In genomic region chr2:128208541-128208940, GRCm38 (mm10) we compare ENCODE assay signal across 19 mouse cellular contexts.
DNase-seq lines count a peak whose midpoint lies in the region; ATAC-seq and TF ChIP-seq lines count a peak whose summit lies in the region.
"Had no signal": no experiment of that assay in that cellular context is flagged by ENCODE, and none has a peak within 500 bp of the region (broad histone marks: within the 10 kb centered on the region; RNA-seq: fewer than 3 reads in every experiment).

No protein-coding gene starts in this region.

- no peak for TF ChIP-seq CTCF in Patski (IDR thresholded peaks at IDR 0.05)

- H3K27ac ChIP-seq in kidney, embryonic 16.5 days (ENCODE audit: low read length) = no peak overlapping the region
- H3K27ac ChIP-seq in forebrain, embryonic 14.5 days (ENCODE audit: low read depth, low read length) = no peak overlapping the region
- H3K27ac ChIP-seq: hindbrain, embryonic 12.5 days; intestine, embryonic 15.5 days; limb, embryonic 13.5 days; liver, embryonic 14.5 days; stomach, embryonic 15.5 days had no signal

- no peaks in the 10 kb centered on the region for H3K27me3 ChIP-seq in kidney, embryonic 16.5 days (ENCODE audit: insufficient read depth, low read length)
- H3K27me3 ChIP-seq in Patski = no peaks in the 10 kb centered on the region
- no peaks in the 10 kb centered on the region for H3K27me3 ChIP-seq in forebrain, embryonic 14.5 days (replicated peaks; ENCODE audit: control insufficient read depth, insufficient read depth, low read length)
- H3K27me3 ChIP-seq: intestine, embryonic 15.5 days; limb, embryonic 13.5 days; stomach, embryonic 15.5 days had no signal

- in situ Hi-C loops in Patski (cut with MboI; ENCODE audit: low pct_unique_long_range_greater_than_20kb) = loop anchor here (5.0 to 25.0 kb wide), 3 partner anchors 76 to 321 kb away; no protein-coding TSS in a partner anchor

- peak; percentile 66 for DNase-seq in kidney, adult 18-20 months
- peak; percentile 93 for DNase-seq in Patski (ENCODE audit: low read depth, low spot score)
- peak; percentile 4 for DNase-seq in cerebellum, adult 8-10 months
- peak; percentile 14 for DNase-seq in kidney, postnatal 10 days
- DNase-seq in spleen, postnatal 4 days (ENCODE audit: low spot score in 2 of 2) = no peak
- DNase-seq in forebrain, embryonic 14.5 days (ENCODE audit: low spot score) = no peak
- DNase-seq in heart, adult 11 months = no peak
- DNase-seq: B cell, adult 2 months; layer of hippocampus, adult 9-11 months; midbrain, embryonic 14.5 days; right cerebral cortex, adult 18-20 months; thymus, adult 2 months had no signal

- no peak overlapping the region for H3K4me3 ChIP-seq in kidney, embryonic 16.5 days (ENCODE audit: low read length)
- no peak overlapping the region for H3K4me3 ChIP-seq in forebrain, embryonic 14.5 days (ENCODE audit: low read depth, low read length)
- H3K4me3 ChIP-seq: hindbrain, embryonic 12.5 days; intestine, embryonic 15.5 days; limb, embryonic 13.5 days; stomach, embryonic 15.5 days had no signal

- no peak overlapping the region for H3K9ac ChIP-seq in kidney, embryonic 16.5 days (replicated peaks; ENCODE audit: low read length)
- no peak overlapping the region for H3K9ac ChIP-seq in forebrain, embryonic 14.5 days (ENCODE audit: low read length)
- H3K9ac ChIP-seq: hindbrain, embryonic 12.5 days; intestine, embryonic 15.5 days; limb, embryonic 13.5 days; liver, embryonic 14.5 days; stomach, embryonic 15.5 days had no signal

- H3K9me3 ChIP-seq in kidney, embryonic 16.5 days (ENCODE audit: low read length) = no peaks in the 10 kb centered on the region
- H3K9me3 ChIP-seq in forebrain, embryonic 14.5 days (replicated peaks; ENCODE audit: control insufficient read depth, low read length) = no peaks in the 10 kb centered on the region
- H3K9me3 ChIP-seq: hindbrain, embryonic 12.5 days; intestine, embryonic 15.5 days; limb, embryonic 13.5 days; stomach, embryonic 15.5 days had no signal

- POLR2A ChIA-PET in Patski (lab: Charles Lee) = interaction anchor here (1.5 to 1.7 kb wide), 2 partner anchors 10 to 81 kb away, joined by 4 to 5 read pairs; no protein-coding TSS in a partner anchor

- 78% methylated on average over 1 of the region's 1 CpGs for WGBS in kidney, embryonic 16.5 days
- WGBS in forebrain, embryonic 14.5 days = 85% methylated on average over 1 of the region's 1 CpGs

- ATAC-seq in kidney, embryonic 16.5 days (ENCODE audit: low FRiP score, low TSS enrichment) = no peak
- ATAC-seq in Patski = peak; percentile 95
- ATAC-seq in forebrain, embryonic 14.5 days = no peak
- ATAC-seq: intestine, embryonic 15.5 days; lung, postnatal 0 days had no signal

- no peaks in the 10 kb centered on the region for H3K36me3 ChIP-seq in kidney, embryonic 16.5 days (ENCODE audit: insufficient read depth, low read length)
- H3K36me3 ChIP-seq in forebrain, embryonic 14.5 days (ENCODE audit: control insufficient read depth, insufficient read depth, low read length) = no peaks in the 10 kb centered on the region
- H3K36me3 ChIP-seq: hindbrain, embryonic 12.5 days; intestine, embryonic 15.5 days; limb, embryonic 13.5 days; stomach, embryonic 15.5 days had no signal

- H3K4me2 ChIP-seq in kidney, embryonic 16.5 days (replicated peaks; ENCODE audit: low read depth, low read length) = no peak overlapping the region
- no peak overlapping the region for H3K4me2 ChIP-seq in forebrain, embryonic 14.5 days (ENCODE audit: low read length)
- H3K4me2 ChIP-seq: hindbrain, embryonic 12.5 days; intestine, embryonic 15.5 days; limb, embryonic 13.5 days; stomach, embryonic 15.5 days had no signal

- H3K4me1 ChIP-seq in kidney, embryonic 16.5 days (ENCODE audit: insufficient read depth, low read length) = peaks cover 15% of the 10 kb centered on the region
- peaks cover 12% of the 10 kb centered on the region; the same call in 1 of the 2 replicates for H3K4me1 ChIP-seq in forebrain, embryonic 14.5 days (ENCODE audit: control insufficient read depth, insufficient read depth, low read length)

- CTCF ChIA-PET in Patski (lab: Charles Lee) = interaction anchor here (3.5 to 3.7 kb wide), 2 partner anchors 13 to 68 kb away, joined by 9 to 10 read pairs; no protein-coding TSS in a partner anchor

Comparison
In these comparisons a context has a peak if more than half of its experiments do, and no peak if none do; other contexts are left out.
1. DNase-seq: peak in kidney, adult 18-20 months (single experiment), Patski (single experiment), cerebellum, adult 8-10 months (single experiment) and kidney, postnatal 10 days (single experiment); none in spleen, postnatal 4 days (0 of 2), forebrain, embryonic 14.5 days (single experiment) and heart, adult 11 months (single experiment).